Mouse (Mus musculus) urinary bladder, postnatal 25 days (tissue): ENCODE results near the gene Klhl31.

Experiments used
- DNase-seq: peaks from one replicate; pipeline ENCODE4 v3.0.0; 2022; ENCODE audit warnings: low spot score

Klhl31 gene

DNA sequence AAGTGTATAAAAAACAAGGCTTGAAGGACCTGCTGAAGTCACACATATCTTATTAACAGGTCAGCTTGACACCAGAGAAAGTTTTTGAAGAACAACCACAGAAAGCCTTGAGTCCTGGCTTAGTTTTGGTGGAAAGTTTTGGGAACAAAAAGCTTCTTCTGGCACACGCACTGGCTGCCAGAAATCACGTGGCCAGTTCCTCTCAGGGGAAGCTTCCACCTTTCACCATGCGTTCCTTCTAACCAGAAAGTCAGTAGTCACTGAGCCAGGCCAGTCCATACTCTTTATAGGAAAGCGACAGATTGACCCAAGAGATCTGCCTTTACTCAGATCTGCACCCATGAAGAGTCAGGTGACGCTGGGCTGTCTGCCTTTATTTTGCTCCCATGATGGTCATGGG lies 12.1 kb upstream of the Klhl31 start:
- DNase-seq: no peak

GRCm38 (mm10) chr9:77628676-77629075 lies 7.6 kb upstream of the Klhl31 start:
- no peak for DNase-seq

DNA sequence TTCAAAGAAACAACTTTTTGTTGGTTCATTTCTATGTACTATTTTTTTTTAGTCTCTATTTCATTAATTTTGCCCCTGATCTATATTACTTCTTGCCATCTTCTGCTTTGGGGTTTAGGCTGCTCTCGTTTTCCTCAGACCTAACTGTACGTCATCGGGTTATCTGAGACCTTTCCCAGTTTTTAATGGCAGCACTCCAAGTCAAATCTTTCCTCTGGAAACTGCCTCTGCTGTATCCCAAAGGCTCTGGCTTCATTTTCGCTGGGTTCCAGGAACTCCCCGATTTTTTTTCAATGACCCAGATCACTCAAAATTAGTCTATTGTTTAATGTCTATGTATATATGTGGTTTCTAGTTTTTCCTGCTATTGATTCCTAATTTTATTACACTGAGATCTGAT lies 6.6 kb upstream of the Klhl31 start:
- no peak for DNase-seq

DNA sequence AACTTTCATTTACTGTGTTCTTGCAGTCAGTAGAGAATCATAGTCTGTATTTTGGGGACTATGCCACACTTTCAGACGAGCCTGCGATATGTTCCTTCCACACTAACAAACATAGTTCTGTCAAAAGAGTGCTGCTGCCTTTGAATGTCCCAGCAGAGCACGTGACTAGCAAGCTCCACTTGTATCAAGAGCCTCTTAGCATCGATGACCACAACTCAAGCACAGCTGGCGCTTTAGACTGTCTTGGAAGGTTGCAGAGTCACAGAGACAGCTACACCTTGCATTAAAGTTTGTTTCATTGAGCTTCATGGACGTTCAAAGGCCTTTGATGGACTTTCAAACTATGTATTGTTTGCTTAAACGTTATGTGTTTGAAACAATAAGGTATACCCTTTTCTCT lies 5.5 kb upstream of the Klhl31 start:
- DNase-seq: no peak

GRCm38 (mm10) chr9:77632432-77632831 lies 3.9 kb upstream of the Klhl31 start:
- DNase-seq: no peak

DNA sequence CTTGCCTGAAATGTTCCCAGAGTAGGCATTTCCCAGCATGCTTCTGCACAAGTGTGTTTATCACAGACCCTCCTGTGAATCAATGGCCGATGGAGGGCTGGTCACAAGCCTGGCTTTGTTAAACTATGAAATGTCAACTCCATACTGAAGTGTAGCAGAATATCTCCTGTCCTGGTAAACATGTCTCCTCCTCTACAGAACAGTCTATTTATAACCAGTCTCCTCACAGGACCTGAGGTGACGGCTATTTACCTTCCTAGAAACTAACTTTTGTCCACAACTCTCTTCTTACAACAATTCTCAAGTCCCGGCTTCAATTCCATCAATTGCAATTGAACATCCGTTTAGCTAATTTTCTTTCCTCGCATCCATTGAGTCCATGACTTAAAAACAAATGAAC lies 297 bp upstream of the Klhl31 start:
- DNase-seq: no peak

DNA sequence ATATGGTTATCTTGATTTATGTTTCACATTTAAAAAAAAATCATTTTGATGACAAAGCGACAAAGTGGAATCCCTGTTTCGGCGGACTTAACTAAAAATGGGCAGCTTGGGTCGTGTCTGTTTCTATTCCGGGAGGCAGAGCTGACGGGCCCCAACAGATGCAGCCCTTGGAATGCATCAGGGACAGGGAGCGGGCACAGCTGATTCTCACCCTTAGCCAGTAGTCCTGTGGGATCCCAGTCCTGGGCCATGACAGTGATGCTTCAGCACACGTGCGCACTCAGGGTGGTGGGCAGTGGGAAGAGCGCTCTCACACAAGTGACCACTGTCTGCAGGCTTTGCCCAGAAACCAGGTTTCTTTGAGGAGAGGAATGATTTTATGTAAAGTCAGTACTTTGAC lies 1.1 kb downstream of the Klhl31 start:
- DNase-seq: no peak

DNA sequence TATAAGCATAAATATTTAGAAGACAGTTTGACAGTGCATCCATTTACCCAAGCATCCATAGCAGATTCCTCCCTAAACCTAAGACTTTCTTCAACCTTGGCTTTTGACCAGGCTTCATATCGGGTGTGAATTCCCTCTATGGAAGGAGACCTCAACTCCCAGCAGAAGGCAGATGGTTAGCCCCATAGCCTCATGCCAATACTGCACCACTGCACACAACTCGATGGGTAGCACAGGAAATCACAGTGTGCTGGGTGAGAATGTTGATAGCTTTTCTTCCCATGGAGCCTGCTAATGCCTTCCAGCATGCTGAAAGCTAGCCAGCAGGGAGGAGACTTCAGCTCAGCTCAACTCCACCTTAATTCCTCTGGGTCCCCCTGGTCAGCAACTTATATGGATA lies 8.9 kb downstream of the Klhl31 start:
- DNase-seq: no peak

GRCm38 (mm10) chr9:77651847-77652246 lies 15.5 kb downstream of the Klhl31 start:
- DNase-seq: no peak

DNA sequence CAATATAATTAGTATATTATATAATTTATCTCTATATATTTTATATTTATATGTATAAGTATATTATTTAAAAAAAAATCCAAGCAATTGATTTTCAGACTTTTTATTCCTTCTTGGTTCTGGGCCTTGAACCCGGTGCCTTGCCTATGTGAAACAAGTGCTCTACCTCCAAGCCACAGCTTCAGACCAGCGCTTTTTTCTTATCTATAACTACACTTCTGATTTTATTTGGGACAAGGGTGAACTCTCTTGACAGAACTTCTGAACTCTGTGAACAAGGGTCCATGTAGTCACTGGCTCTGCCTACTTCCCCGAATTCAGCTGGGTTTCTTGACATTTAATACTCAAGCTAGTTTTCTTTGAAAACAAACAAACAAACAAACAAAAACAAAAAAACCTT lies 17.6 kb downstream of the Klhl31 start:
- no peak for DNase-seq

DNA sequence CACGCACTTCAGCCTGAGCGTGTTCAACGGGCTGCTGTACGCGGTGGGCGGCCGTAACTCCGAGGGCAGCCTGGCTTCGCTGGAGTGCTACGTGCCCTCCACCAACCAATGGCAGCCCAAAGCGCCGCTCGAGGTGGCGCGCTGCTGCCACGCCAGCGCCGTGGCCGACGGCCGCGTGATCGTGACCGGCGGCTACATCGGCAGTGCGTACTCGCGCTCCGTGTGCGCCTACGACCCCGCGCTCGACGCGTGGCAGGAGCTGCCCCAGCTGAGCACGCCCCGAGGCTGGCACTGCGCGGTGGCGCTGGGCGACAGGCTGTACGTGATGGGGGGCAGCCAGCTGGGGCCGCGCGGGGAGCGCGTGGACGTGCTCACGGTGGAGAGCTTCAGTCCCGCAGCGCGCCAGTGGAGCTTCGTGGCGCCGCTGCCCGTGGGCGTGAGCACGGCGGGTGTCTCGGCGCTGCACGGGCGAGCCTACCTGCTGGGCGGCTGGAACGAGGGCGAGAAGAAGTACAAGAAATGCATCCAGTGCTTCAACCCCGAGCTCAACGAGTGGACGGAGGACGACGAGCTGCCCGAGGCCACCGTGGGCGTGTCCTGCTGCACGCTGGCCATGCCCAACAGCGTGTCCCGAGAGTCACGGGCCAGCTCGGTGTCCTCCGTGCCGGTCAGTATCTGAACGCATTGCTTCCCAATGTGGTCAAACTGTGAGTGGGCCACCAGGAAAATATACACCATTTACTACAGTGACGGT lies 19.1 kb downstream of the Klhl31 start:
- peak; percentile 23 for DNase-seq

DNA sequence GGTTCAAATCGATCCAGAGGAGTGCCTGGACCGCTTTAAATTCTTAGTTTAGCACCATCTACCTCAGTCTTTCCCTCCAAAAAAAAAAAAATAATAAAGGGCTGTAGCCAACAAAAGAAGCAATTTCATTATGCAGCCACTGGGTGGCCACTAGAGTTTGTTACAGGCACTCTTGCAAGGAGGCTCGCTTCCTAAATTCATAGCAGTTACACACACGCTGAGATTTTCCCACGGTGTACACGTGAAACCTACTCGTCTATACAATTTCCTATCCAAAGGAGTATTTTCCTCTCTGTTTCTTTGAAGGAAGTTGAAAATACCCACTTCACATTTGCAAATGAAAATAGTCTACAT lies 19.6 kb downstream of the Klhl31 start:
- DNase-seq: peak; percentile 33

DNA sequence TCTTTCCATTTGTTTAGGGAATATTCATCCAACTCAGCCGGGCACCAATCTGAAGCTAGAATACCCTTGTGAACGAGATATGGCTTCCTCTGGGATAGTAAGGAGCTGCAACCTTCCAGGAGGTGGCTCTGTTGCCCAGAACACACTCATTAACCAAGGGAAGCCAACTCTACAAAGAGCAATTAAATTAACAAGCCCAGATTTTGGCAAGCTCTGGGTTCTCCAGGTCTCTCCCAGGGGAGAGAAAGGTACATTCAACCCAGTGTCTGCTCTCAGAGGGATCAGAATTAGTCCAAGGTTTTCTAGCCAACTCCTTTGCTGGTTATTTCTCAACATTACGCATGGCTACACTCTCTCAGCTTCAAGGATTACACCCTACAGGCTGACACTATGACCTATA lies 26.6 kb downstream of the Klhl31 start:
- DNase-seq: no peak

DNA sequence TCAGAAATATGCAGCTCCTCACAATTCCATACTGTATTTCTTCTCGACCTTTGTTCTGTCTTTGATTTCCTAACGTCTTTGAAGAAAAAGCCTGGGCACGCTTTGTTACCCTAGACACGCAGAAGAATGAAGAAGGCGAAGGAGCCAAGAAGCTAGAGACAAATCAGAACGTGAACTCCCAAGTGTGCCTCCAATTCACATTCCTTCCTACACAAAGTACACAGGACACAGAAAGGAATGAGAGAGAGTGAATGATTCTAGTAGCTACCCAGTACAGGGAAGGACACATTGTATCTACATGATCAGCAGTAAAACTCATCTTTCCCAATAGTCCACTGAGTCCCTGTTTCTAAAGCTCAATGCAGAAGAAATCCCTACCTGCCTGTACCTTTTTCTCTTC lies 33.8 kb downstream of the Klhl31 start:
- no peak for DNase-seq

- DNase-seq: no peak
These were observed 34.7 kb downstream of the Klhl31 start for GRCm38 (mm10) chr9:77671004-77671403.

DNA sequence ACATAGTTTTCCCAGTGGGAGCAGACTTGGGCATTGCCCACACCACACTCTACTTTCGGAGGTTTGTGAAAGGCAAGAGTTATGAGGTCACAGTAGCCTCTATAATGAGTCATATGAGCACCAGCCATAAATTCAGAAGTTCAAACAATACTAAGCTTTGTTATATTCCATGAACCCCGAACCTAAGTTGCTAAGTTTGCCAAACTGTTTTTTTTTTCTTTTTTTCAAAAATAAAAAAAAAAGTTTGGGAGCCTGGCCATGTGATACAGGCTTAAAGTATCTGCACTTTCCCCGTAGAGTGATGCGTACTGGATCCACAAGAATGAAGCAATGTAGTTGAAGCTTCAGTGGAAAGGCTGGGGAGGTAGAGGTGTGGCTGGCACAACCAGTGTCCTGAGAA lies 36.9 kb downstream of the Klhl31 start:
- DNase-seq: no peak

DNA sequence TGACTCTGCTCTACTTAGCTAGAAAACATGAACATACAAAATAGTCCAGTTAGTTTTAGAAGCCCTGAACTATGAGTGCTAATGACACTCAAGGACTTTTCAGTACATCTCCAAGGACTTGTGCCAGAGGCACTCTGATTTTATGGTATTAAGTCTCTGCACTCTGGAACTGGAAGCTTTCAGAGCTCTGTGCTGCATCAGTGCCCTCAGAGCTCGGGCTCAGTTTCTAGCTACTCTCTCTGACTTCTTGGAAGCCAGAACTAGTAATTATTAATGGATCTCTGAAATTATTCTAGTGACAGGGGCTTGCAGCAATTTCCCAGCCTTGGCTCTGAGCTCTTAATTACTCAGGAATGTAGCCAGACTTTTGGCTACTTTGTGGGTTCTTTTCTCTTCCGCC lies 37.7 kb downstream of the Klhl31 start:
- no peak for DNase-seq

DNA sequence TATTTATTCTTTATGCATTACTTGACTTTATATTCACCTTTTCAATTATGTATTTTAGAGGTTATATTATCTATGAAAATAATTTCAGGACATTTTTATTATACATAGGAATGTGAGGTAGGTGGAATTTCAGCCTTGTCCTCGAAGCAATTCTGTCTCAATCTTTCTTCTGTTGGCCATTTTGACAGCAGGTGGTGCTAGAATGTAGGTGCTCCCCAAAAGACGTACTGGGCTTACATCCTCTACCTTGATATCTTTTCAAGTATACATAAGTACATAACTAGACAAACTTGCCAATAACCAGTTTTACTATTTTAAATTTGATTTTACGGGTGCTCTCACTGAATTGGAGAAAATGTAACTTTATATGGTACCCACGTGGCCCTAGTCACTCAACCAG lies 48.6 kb downstream of the Klhl31 start:
- DNase-seq: no peak

GRCm38 (mm10) chr9:77685825-77686500 lies 49.7 kb downstream of the Klhl31 start:
- no peak for DNase-seq

GRCm38 (mm10) chr9:77692707-77693106 lies 56.4 kb downstream of the Klhl31 start:
- no peak for DNase-seq

GRCm38 (mm10) chr9:77693405-77693804 lies 57.1 kb downstream of the Klhl31 start:
- no peak for DNase-seq

DNA sequence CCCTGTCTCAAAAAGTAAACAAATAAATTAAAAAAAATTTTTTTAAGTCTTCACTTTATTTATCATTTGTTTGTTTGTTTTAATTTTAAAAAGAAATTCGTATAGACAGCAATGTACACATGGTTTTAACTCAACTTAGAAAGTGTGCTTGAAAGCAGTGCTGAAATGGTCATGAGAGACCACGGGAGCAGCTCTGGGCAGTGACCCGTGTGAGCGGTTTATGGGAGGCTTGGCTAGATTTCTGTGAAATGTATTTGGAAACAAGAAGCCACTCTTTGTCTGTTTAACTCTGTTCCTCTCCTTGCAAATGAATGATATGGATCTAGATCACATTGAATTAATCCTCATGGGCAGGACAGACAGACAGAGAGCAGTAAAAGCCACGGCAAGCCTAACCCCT lies 59.3 kb downstream of the Klhl31 start:
- DNase-seq: no peak

DNA sequence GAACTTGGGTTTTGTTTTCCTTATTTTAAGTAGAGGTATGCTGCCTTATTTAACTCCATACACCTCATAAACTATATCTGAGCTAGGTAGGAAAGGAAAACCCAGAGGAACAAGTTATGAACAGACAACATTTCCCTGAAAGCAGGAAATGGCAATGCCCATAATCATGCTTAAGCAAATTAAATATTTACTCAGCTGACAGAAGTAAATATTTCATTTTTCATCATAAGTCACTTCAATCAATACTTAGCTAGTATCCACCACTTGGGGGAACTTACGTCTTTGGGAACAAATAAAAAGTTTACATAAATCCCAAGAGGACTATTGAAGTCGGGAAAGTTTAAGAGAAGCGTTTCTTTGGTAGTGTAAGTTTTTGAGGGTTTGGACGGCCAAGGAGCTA lies 67.2 kb downstream of the Klhl31 start:
- DNase-seq: no peak

DNA sequence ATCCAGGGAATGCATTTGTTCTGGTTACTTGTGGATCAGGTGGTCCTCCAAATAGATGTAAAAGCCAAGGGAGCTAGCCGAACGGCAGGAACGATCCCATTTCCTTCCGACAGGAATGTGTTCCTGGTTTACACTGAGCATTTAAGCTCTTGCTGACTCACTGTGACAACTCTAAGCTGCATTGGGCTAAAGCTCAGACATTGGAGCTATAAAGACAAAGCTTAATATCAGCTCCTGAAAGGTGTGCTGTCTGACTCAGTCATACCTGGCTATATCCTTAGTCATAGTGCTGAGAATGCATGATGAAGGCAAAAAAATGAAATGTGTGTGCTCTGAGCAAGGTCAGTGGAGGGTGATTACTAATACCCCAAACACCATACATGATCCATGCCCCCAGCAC lies 67.8 kb downstream of the Klhl31 start:
- no peak for DNase-seq
